Comparison of ENCODE assay signal across 17 mouse cellular contexts in genomic region chr9:36846346-36846745, GRCm38 (mm10). TPM values are rescaled to one million over a fixed set of nuclear protein-coding genes. Genes with fewer than 3 reads are reported as not detected.
"Had no signal": no experiment of that assay in that cellular context is flagged by ENCODE, and none has a peak within 500 bp of the region (broad histone marks: within the 10 kb centered on the region; RNA-seq: fewer than 3 reads in every experiment).

No protein-coding gene starts in this region.

- H3K27ac ChIP-seq: midbrain, embryonic 10.5 days; midbrain, embryonic 12.5 days; neural tube, embryonic 13.5 days; neural tube, embryonic 15.5 days; stomach, embryonic 15.5 days; stomach, postnatal 0 days had no signal

- H3K4me3 ChIP-seq: midbrain, embryonic 10.5 days; midbrain, embryonic 12.5 days; myocyte; neural tube, embryonic 13.5 days; neural tube, embryonic 15.5 days; stomach, embryonic 15.5 days had no signal

- DNase-seq: lung, adult 18-20 months; lung, embryonic 14.5 days; lung, postnatal 10 days; lung, postnatal 4 days; midbrain, embryonic 14.5 days; right cerebral cortex, adult 18-20 months; right cerebral cortex, postnatal 14 days; thymus, adult 2 months; thymus, postnatal 36 days had no signal

- H3K4me1 ChIP-seq: midbrain, embryonic 10.5 days; midbrain, embryonic 12.5 days; neural tube, embryonic 13.5 days; stomach, embryonic 15.5 days had no signal

RNA-seq across cellular contexts. Expression of gene Fez1, which starts 24.7 kb away (rescaled TPM):
- total RNA-seq: megakaryocyte-erythroid progenitor cell, adult 5-6 weeks had no signal
